Mouse (Mus musculus): ENCODE measurements around the gene Uggt2. TPM values are rescaled to one million over a fixed set of nuclear protein-coding genes. Genes with fewer than 3 reads are reported as not detected.

The Uggt2 gene
- polyA plus RNA-seq, 1 experiment from 2014 or later: 1.0 TPM

DNA sequence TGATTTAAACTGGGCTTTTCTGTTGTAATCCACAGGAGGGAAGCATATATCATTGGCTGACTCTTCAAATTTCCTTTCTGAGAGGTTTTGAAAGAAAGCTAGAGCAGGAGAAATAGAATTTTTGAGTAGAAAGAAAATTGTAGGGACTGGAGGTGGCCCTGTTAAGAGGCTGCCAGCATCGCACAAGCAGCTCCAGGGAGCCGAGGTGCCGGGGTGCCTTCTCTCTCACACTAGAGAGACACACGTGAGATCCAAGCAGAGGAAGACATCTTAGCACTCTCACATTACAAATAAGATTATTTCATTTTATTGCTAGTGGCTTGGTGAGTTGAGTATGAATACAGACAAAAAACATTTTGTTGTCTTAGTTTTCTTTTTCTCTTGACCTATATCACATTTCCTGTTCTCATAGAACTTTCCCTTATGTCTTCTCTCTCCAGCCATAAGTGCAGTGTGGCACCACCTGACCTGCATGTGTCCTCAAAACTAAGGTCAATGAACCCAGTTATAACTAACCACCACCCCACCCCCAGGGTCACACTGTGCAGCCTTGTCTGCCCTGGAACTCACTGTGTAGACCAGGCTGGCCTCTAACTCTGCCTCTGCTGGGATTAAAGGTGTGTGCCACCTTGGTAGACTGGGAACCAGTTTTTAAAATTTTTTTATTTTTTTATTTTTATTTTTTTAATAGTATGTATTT, 158.3 kb downstream of the Uggt2 start:
- H3K9me3 ChIP-seq (replicated peaks): no peaks in the 10 kb centered on the region
- no peak overlapping the region for H3K9ac ChIP-seq
- H3K4me2 ChIP-seq: no peak overlapping the region
- 75% methylated on average over 4 of the region's 4 CpGs for WGBS (ENCODE audit: insufficient replicate concordance)
- no peak overlapping the region for H3K27ac ChIP-seq (replicated peaks)
- H3K27me3 ChIP-seq: no peaks in the 10 kb centered on the region
- H3K4me3 ChIP-seq (replicated peaks): no peak overlapping the region
- ATAC-seq (ENCODE audit: insufficient read depth): no peak
- H3K4me1 ChIP-seq (replicated peaks): peaks cover 55% of the 10 kb centered on the region
- H3K36me3 ChIP-seq (replicated peaks): no peaks in the 10 kb centered on the region

- Histone ChIP-seq H3K36me3 (replicated peaks) (no peaks in the 10 kb centered on the region), H3K27ac (replicated peaks) (peak overlapping the region; percentile 90; the same call in 1 of the 2 replicates), H3K4me1 (replicated peaks) (peaks cover 51% of the 10 kb centered on the region), H3K9me3 (replicated peaks) (no peaks in the 10 kb centered on the region), H3K4me2 (peak overlapping the region; percentile 92), H3K4me3 (replicated peaks) (peak overlapping the region; percentile 99), H3K9ac (peak overlapping the region; percentile 98), H3K27me3 (no peaks in the 10 kb centered on the region)
- WGBS (ENCODE audit: insufficient replicate concordance): 3% methylated on average over 7 of the region's 7 CpGs
- ATAC-seq (ENCODE audit: insufficient read depth): no peak
These were observed 160.7 kb downstream of the Uggt2 start for GRCm38 (mm10) chr14:118938551-118938950.

DNA sequence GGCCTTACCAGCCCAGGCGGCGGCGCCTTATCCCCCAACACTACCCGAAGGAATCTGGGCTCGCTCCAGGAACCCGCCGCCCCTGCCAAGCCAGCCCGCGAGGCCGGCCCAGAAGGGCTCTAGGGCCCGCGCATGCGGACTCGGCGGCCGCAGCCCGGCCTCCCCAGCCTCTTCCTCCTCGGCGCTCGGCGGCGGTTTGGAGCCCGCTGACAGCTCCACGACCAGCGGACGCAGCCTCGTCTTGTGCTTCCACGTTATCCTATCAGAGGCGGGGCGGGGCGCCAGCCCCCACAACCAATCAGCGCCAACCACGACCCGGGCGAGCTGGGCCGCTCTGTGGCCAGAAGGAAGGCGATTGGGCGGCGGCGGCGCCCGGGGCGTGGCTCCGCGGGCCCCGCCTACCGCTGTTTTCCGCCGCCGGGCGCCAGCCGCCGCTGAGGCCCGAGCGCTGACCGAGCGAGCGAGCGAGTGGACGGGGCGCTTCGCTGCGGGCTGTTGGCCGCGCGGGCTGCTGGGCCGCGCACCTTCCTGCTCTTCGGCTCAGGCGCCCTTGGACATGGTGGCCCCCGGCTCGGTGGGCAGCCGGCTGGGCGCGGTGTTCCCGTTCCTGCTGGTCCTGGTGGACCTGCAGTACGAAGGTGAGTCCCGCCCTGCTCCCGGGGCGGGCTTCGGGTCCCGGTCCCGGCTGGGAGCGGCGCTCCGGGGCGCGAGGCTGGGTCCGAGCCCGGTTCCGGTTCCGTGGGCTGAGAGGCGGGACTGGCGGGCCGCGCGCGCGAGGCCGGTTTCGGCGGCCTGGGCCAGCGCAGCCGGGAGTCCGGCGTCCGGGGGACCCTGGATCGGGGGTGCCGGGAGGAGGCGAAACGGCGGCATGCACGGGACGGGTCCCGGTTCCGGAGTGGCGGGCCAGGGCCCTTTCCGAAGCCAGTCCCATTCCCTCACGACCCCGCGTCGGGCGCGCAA, 161.4 kb downstream of the Uggt2 start, which contains the start of gene Dnajc3:
TSS of gene Dnajc3 (plus strand) at position 444 of the 960 bp plus-strand sequence.
- H3K27ac ChIP-seq (replicated peaks): peak within 1 kb of the TSS; percentile 90
- ATAC-seq (ENCODE audit: insufficient read depth): peak; percentile 99
- under 1% methylated on average over 121 of the region's 124 CpGs for WGBS (ENCODE audit: insufficient replicate concordance)
- H3K4me3 ChIP-seq (replicated peaks): peak within 1 kb of the TSS; percentile 99
- H3K27me3 ChIP-seq: no peaks in the 10 kb centered on the region
- H3K9ac ChIP-seq: peak within 1 kb of the TSS; percentile 98
- H3K4me2 ChIP-seq: peak within 1 kb of the TSS; percentile 97
- no peaks in the 10 kb centered on the region for H3K36me3 ChIP-seq (replicated peaks)
- H3K4me1 ChIP-seq (replicated peaks): peaks cover 51% of the 10 kb centered on the region
- H3K9me3 ChIP-seq (replicated peaks): no peaks in the 10 kb centered on the region

DNA sequence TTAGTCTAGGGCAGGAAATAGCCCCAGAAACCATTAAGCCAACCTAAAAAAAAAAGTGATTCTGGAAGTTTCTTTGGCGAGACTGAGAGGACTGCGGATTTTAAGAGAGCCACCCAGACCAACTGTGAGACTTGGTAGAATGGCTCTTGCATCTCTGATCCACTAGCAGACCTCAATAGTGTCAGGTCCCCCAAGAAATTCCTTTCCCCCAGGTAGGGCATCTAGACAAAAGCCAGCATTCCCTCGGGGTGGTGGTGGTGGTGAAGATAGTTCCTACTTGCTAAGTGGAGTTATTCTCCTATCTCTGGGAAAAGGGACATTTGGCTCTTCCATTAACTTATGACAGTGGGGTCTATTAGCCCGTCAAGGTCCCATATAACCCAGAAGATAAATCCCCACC, 162.3 kb downstream of the Uggt2 start:
- Histone ChIP-seq H3K9ac (peak overlapping the region; percentile 81), H3K4me2 (peak overlapping the region; percentile 97), H3K4me1 (replicated peaks) (peaks cover 48% of the 10 kb centered on the region), H3K9me3 (replicated peaks) (no peaks in the 10 kb centered on the region), H3K27ac (replicated peaks) (peak overlapping the region; percentile 83), H3K36me3 (replicated peaks) (no peaks in the 10 kb centered on the region), H3K4me3 (replicated peaks) (peak overlapping the region; percentile 99), H3K27me3 (no peaks in the 10 kb centered on the region)
- no peak for ATAC-seq (ENCODE audit: insufficient read depth)
- 25% methylated on average over 4 of the region's 4 CpGs for WGBS (ENCODE audit: insufficient replicate concordance)

GRCm38 (mm10) chr14:118936236-118936635, 163.0 kb downstream of the Uggt2 start:
- 0 out of 2 replicates have a peak overlapping the region, but pooled peaks have one; percentile 9 for H3K4me2 ChIP-seq
- H3K4me3 ChIP-seq (replicated peaks): no peak overlapping the region
- no peak overlapping the region for H3K9ac ChIP-seq
- H3K27ac ChIP-seq (replicated peaks): no peak overlapping the region
- H3K9me3 ChIP-seq (replicated peaks): no peaks in the 10 kb centered on the region
- no peak for ATAC-seq (ENCODE audit: insufficient read depth)
- H3K36me3 ChIP-seq (replicated peaks): no peaks in the 10 kb centered on the region
- peaks cover 44% of the 10 kb centered on the region for H3K4me1 ChIP-seq (replicated peaks)
- no peaks in the 10 kb centered on the region for H3K27me3 ChIP-seq
- 69% methylated on average over 3 of the region's 3 CpGs for WGBS (ENCODE audit: insufficient replicate concordance)

Other genes with a start within 250 kb of the Uggt2 start
- 1.6 and 1.9 TPM in 2 replicates for gene Dzip1, start 174.0 kb downstream of the Uggt2 start, polyA plus RNA-seq (2015; fragmentation: Nextera tagmentation; extraction: Ambion mirVana)
- gene Dnajc3, start 161.5 kb downstream of the Uggt2 start, polyA plus RNA-seq (2015; fragmentation: Nextera tagmentation; extraction: Ambion mirVana): 29.7 and 32.4 TPM in 2 replicates
- gene Hs6st3, start 38.9 kb upstream of the Uggt2 start, polyA plus RNA-seq (2015; fragmentation: Nextera tagmentation; extraction: Ambion mirVana): not detected in 2 replicates

All from liver, embryonic 15.5 days (tissue).